Mouse (Mus musculus): Measurements from ENCODE around the gene Bach2. TPM values are rescaled to one million over a fixed set of nuclear protein-coding genes. Genes with fewer than 3 reads are reported as not detected.

Bach2 gene
- polyA plus RNA-seq, 2 experiments = 0.45 to 0.67 TPM

DNA sequence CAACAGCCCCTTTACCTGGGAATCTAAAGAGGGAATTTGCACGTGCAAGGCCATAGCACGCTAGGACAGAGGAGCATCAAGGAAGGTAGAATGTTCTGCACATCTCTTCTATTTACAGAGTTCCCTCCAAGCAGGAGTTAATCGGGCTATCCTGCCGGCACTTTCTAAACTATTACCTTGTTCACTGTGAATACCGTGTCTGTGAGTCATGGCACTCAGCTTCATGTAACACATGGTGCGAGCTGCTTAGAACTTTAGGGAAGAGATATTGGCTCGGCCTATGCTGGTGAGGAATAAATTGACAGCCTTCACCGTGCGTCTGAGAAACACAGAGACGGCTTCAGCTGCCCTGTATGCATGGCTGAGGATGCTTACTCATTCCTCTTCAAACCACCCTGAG is 99.8 kb downstream of the Bach2 start:
- peaks cover 2 to 26% of the 10 kb centered on the region in 2 experiments; a peak in 3 of 4 replicates for H3K4me1 ChIP-seq (replicated peaks; ENCODE audit: control insufficient read depth in 2 of 2, insufficient read depth in 2 of 2, low read length in 1 of 2)
- no peak overlapping the region for H3K4me2 ChIP-seq (ENCODE audit: low read depth)
- H3K27ac ChIP-seq = no peak overlapping the region
- no peaks in the 10 kb centered on the region for H3K9me3 ChIP-seq (ENCODE audit: control insufficient read depth, low read length)
- no peak for ATAC-seq (ENCODE audit: insufficient read depth)
- no peak for TF ChIP-seq EP300 (IDR thresholded peaks at IDR 0.05; ENCODE audit: low read depth)
- no peak for TF ChIP-seq CTCF (IDR thresholded peaks at IDR 0.05; ENCODE audit: low read depth)
- no peak for DNase-seq (ENCODE audit: low read depth in 3 of 3, low spot score in 3 of 3)
- no peaks in the 10 kb centered on the region for H3K27me3 ChIP-seq (ENCODE audit: control insufficient read depth, insufficient read depth, low read length)
- no peak overlapping the region for H3K9ac ChIP-seq (replicated peaks)
- WGBS (ENCODE audit: insufficient replicate concordance) = 64% methylated on average over 10 of the region's 10 CpGs
- H3K36me3 ChIP-seq (replicated peaks; ENCODE audit: control insufficient read depth, insufficient read depth, low read depth) = no peaks in the 10 kb centered on the region
- no peak overlapping the region for H3K4me3 ChIP-seq (ENCODE audit: insufficient read depth in 1 of 2, low read depth in 2 of 2, low read length in 2 of 2)

GRCm38 (mm10) chr4:32340844-32341243 is 102.2 kb downstream of the Bach2 start:
- peaks cover 2 to 27% of the 10 kb centered on the region in 2 experiments; a peak in 3 of 4 replicates for H3K4me1 ChIP-seq (replicated peaks; ENCODE audit: control insufficient read depth in 2 of 2, insufficient read depth in 2 of 2, low read length in 1 of 2)
- no peaks in the 10 kb centered on the region for H3K36me3 ChIP-seq (replicated peaks; ENCODE audit: control insufficient read depth, insufficient read depth, low read depth)
- no peak for TF ChIP-seq EP300 (IDR thresholded peaks at IDR 0.05; ENCODE audit: low read depth)
- TF ChIP-seq CTCF (IDR thresholded peaks at IDR 0.05; ENCODE audit: low read depth) = no peak
- H3K9me3 ChIP-seq (ENCODE audit: control insufficient read depth, low read length) = no peaks in the 10 kb centered on the region
- WGBS (ENCODE audit: insufficient replicate concordance) = 70% methylated on average over 7 of the region's 7 CpGs
- ATAC-seq (ENCODE audit: insufficient read depth) = no peak
- H3K4me2 ChIP-seq (ENCODE audit: low read depth) = no peak overlapping the region
- DNase-seq (ENCODE audit: low read depth in 3 of 3, low spot score in 3 of 3) = no peak
- no peak overlapping the region for H3K4me3 ChIP-seq (ENCODE audit: insufficient read depth in 1 of 2, low read depth in 2 of 2, low read length in 2 of 2)
- H3K27ac ChIP-seq = no peak overlapping the region
- no peaks in the 10 kb centered on the region for H3K27me3 ChIP-seq (ENCODE audit: control insufficient read depth, insufficient read depth, low read length)
- no peak overlapping the region for H3K9ac ChIP-seq (replicated peaks)

- 44% methylated on average over 7 of the region's 7 CpGs for WGBS (ENCODE audit: insufficient replicate concordance)
- Histone ChIP-seq H3K9me3 (ENCODE audit: control insufficient read depth, low read length) (no peaks in the 10 kb centered on the region), H3K9ac (replicated peaks) (no peak overlapping the region), H3K27me3 (ENCODE audit: control insufficient read depth, insufficient read depth, low read length) (no peaks in the 10 kb centered on the region), H3K27ac (no peak overlapping the region), H3K4me3 (ENCODE audit: insufficient read depth in 1 of 2, low read depth in 2 of 2, low read length in 2 of 2) (no peak overlapping the region), H3K4me1 (replicated peaks; ENCODE audit: control insufficient read depth in 2 of 2, insufficient read depth in 2 of 2, low read length in 1 of 2) (peaks cover 0 to 18% of the 10 kb centered on the region in 2 experiments; a peak in 2 of 4 replicates), H3K4me2 (ENCODE audit: low read depth) (no peak overlapping the region), H3K36me3 (replicated peaks; ENCODE audit: control insufficient read depth, insufficient read depth, low read depth) (no peaks in the 10 kb centered on the region)
- TF ChIP-seq EP300 (IDR thresholded peaks at IDR 0.05; ENCODE audit: low read depth) (no peak), CTCF (IDR thresholded peaks at IDR 0.05; ENCODE audit: low read depth) (peak; percentile 40)
- DNase-seq (ENCODE audit: low read depth in 3 of 3, low spot score in 3 of 3) = no peak
- no peak for ATAC-seq (ENCODE audit: insufficient read depth)
Measured at GRCm38 (mm10) chr4:32342269-32342668, 103.7 kb downstream of the Bach2 start.

DNA sequence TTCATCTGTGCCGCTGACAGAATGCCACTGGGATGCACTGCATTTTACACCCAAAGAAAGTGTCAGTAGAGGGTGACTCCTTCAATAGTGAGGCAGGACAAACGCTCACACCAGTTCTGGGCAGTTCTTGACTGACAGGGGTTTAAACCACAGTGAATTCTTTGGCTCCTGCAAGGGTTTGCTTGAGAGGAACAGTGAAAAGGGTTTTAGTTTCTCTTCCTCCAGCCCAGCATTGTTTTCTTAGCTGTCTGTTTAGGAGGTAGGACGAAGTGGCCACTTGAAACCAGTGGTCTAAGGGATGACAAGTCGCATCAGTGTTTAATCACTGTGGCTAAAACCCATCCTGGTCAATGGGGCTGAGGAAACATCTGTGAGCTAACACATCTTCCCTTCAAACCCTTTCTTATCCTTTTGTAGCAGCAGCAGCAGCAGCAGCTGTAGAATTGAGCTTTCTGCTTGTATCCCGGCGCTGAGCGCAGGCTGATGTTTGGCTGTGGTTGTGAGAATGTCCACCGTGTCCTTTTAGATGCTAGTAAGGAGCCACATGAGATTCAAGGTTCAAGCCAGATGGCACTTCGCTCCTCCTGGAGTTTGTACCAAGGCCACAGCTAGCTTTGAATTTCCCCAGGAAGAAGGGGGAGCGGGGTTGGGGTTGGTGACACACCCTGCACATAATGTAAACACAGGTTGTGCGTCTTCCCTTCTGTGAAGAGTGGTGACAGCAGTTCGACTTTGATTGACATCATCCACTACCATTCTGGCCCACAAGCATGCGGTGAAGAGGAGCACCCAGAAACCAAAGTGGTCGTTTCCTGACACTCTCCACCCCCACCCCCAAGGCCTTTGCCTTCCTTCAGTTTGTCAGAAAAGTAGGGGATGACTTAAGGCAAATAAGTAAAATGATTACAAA is 104.9 kb downstream of the Bach2 start:
- DNase-seq (ENCODE audit: low read depth in 3 of 3, low spot score in 3 of 3) (no peak), ATAC-seq (ENCODE audit: insufficient read depth) (no peak)
- H3K27me3 ChIP-seq (ENCODE audit: control insufficient read depth, insufficient read depth, low read length) = no peaks in the 10 kb centered on the region
- H3K9ac ChIP-seq (replicated peaks) = no peak overlapping the region
- H3K4me2 ChIP-seq (ENCODE audit: low read depth) = no peak overlapping the region
- no peak for TF ChIP-seq EP300 (IDR thresholded peaks at IDR 0.05; ENCODE audit: low read depth)
- no peak for TF ChIP-seq CTCF (IDR thresholded peaks at IDR 0.05; ENCODE audit: low read depth)
- H3K36me3 ChIP-seq (replicated peaks; ENCODE audit: control insufficient read depth, insufficient read depth, low read depth) = no peaks in the 10 kb centered on the region
- WGBS (ENCODE audit: insufficient replicate concordance) = 14% methylated on average over 14 of the region's 14 CpGs
- no peak overlapping the region for H3K4me3 ChIP-seq (ENCODE audit: insufficient read depth in 1 of 2, low read depth in 2 of 2, low read length in 2 of 2)
- peaks cover 0 to 9% of the 10 kb centered on the region in 2 experiments; a peak in 2 of 4 replicates for H3K4me1 ChIP-seq (replicated peaks; ENCODE audit: control insufficient read depth in 2 of 2, insufficient read depth in 2 of 2, low read length in 1 of 2)
- H3K9me3 ChIP-seq (ENCODE audit: control insufficient read depth, low read length) = no peaks in the 10 kb centered on the region
- H3K27ac ChIP-seq = no peak overlapping the region

DNA sequence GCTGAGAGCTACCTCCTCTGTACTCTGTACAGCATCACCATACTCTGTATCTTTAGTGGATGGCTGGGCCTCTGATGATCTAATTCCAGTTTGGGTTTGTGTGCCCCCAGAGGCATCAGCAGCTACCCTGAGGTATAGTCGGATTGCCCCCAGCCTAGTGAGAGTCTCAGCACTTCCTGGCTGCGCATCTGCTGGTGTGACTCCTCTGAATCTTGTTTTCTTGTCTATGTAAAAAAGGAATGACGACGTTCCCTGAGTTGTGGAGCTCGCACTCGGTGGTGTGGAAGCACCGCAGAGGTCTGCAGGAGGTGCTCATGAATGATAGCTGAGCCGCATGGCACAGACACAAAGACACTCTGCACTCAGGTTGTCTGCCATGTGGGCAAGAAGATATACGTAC is 105.7 kb downstream of the Bach2 start:
- Histone ChIP-seq H3K27ac (no peak overlapping the region), H3K9me3 (ENCODE audit: control insufficient read depth, low read length) (no peaks in the 10 kb centered on the region), H3K27me3 (ENCODE audit: control insufficient read depth, insufficient read depth, low read length) (no peaks in the 10 kb centered on the region), H3K4me2 (ENCODE audit: low read depth) (no peak overlapping the region), H3K4me3 (ENCODE audit: insufficient read depth in 1 of 2, low read depth in 2 of 2, low read length in 2 of 2) (no peak overlapping the region), H3K36me3 (replicated peaks; ENCODE audit: control insufficient read depth, insufficient read depth, low read depth) (no peaks in the 10 kb centered on the region), H3K9ac (replicated peaks) (no peak overlapping the region), H3K4me1 (replicated peaks; ENCODE audit: control insufficient read depth in 2 of 2, insufficient read depth in 2 of 2, low read length in 1 of 2) (peaks cover 0 to 9% of the 10 kb centered on the region in 2 experiments; a peak in 2 of 4 replicates)
- DNase-seq (ENCODE audit: low read depth in 3 of 3, low spot score in 3 of 3) (no peak), ATAC-seq (ENCODE audit: insufficient read depth) (no peak)
- TF ChIP-seq EP300 (IDR thresholded peaks at IDR 0.05; ENCODE audit: low read depth) (no peak), CTCF (IDR thresholded peaks at IDR 0.05; ENCODE audit: low read depth) (no peak)
- whole genome bisulfite sequencing (ENCODE audit: insufficient replicate concordance) = 56% methylated on average over 9 of the region's 9 CpGs
